Mouse (Mus musculus) urinary bladder, postnatal 25 days (tissue): ENCODE results near the gene Ugt2b36.
"Not testable (repeated sequence)": the region's sequence is repeated elsewhere in the genome, so short reads cannot be mapped to it uniquely, and the experiment has no call there.

Source experiments
- DNase-seq: peaks from one replicate; pipeline ENCODE4 v3.0.0; 2022; ENCODE audit warnings: low spot score

The Ugt2b36 gene

DNA sequence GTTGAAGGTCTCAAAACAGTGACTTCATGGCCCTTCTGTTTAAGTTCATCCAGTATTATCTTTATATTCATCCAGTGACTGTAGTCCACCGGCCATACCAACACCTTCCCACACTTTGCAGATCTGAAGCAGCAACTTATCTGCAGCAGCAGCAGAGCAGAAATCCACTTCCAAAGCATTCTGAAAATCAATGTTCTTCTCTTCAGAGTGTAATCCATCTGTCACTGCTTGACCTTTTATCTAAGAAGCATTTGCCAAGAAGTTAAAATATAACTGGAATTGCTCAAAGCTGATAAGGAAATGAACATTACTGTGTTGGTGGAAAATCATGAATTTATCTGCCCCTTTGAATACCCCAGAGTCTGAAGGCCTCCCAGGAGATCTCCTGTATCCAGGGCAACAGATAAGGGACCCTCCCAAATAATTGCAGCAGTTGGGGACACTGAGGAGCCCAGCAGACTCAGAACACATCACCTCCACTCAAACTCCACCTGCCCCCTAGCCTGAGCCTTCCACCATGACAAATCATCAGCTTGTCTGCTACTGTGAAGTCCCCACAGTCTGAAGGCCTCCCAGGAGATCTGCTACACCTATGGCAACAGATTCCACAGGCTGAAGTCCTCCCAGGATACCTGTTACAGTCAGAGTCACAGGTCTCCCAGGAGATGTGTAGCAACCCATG lies at the start of gene Ugt2b36:
Ugt2b36 (minus strand) TSS at position 210 of the 682 bp plus-strand sequence.
- DNase-seq = no peak

GRCm38 (mm10) chr5:87140196-87140595 lies 47.8 kb upstream of the Ugt2b36 start, which contains the start of gene Ugt2b5:
Gene Ugt2b5, minus strand, starts transcription at chr5:87140318.
- DNase-seq = not testable (repeated sequence)

- not testable (repeated sequence) for DNase-seq
These were observed 11.3 kb upstream of the Ugt2b36 start for GRCm38 (mm10) chr5:87103697-87104096.

GRCm38 (mm10) chr5:87091111-87091510 lies 1.2 kb downstream of the Ugt2b36 start:
- DNase-seq = no peak

DNA sequence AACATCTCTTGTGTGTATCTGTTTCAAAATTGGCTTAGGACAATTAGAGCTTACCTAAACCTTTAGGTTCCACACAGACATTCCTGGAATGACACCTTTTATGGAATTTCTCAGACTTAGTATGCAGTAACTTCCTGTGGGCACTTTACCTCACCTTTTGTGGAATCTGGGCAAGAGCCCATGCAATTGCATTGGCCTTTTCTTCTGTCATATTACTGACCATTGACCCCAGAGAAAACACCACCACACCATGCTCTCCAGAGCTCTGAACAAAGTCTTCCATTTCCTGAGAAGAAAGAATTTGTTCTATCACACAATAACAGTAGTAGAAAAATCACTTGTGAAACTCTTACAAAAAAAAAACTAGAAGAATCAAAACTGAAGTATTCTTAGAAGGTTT lies 3.1 kb downstream of the Ugt2b36 start:
- no peak for DNase-seq

DNA sequence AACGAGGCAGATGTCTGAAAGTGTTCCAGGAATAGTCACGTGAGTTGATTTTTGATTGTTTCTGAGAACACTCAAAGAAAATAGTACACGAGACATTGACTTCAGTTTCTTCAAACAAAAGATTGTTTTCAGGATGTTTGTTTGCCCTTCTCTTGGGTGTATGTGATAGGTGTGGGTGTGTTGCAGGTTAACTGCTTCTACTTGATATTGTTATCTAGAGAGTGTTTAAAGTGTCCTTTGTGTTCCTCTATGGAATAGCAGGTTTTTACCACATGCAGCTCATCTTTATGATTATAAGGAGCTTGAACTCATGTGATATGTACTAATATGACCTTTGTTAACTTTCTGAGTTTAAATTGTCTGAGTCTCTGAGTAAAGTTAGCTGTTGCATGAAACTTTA lies 6.1 kb downstream of the Ugt2b36 start:
- DNase-seq = no peak

DNA sequence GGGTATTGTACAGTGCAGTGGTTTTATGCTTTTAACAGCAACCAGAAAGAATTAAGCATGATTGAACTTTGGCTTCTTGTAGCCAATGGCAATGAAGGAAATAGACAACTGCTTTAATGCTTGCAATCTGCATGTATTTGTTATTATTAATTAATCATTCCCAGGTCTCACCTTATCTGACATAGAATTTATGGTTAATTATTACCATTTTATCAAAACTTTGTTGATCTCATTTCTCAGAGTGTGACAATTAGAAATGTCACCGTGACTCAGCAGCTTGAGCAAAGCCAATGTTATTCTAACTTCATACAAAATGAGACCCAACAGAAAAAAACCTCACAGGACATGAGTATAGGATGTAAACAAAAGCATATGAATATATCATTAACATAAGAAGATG lies 61.7 kb downstream of the Ugt2b36 start:
- DNase-seq = no peak

DNA sequence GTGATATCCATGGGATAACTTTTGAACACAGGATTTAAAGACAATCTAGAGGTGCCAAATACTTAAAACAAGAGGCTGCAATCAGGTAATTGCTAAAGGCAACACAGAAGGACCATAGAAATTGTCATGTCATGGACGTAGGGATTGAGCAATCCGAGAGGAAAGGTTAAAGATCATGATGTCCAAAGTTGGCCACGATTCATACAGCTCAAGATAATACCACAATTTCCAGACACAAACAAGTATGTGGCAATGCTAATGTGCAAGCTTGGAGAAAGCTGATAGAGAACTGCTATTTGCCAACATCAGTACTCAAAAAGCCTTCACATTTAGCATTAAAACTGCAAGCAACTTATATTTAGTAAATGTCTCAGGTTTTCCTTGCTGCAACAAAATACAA lies 65.0 kb downstream of the Ugt2b36 start:
- no peak for DNase-seq
